Mouse (Mus musculus) lung, embryonic 16.5 days (tissue): ENCODE data around the gene Fip1l1. TPM values are rescaled to one million over a fixed set of nuclear protein-coding genes. Genes with fewer than 3 reads are reported as not detected.

ENCODE experiments used
- ATAC-seq: fragments of 200-750 bp; cut with Nextera tagmentation; 2 replicates; pipeline ENCODE4 v1.8.0; 2017; ENCODE audit warnings: low read depth, mild to moderate bottlenecking, moderate library complexity
- H3K27ac ChIP-seq: fragments of 300-500 bp; sonication (generic); 2 replicates; pipeline ENCODE4 v1.5.1; 2014; ENCODE audit warnings: mild to moderate bottlenecking, control low read depth, low read length
- H3K27me3 ChIP-seq: fragments of 300-500 bp; sonication (generic); 2 replicates; pipeline ENCODE4 v1.6.1; 2014; ENCODE audit warnings: low read depth, low read length, mixed read lengths; ENCODE audit not compliant: control insufficient read depth, insufficient read depth
- H3K36me3 ChIP-seq: fragments of 300-500 bp; sonication (generic); 2 replicates; pipeline ENCODE4 v1.6.1; 2014; ENCODE audit warnings: low read length; ENCODE audit not compliant: control insufficient read depth, insufficient read depth
- H3K4me1 ChIP-seq: fragments of 300-500 bp; sonication (generic); replicated peaks from 2 replicates; pipeline ENCODE4 v1.6.1; 2014; ENCODE audit warnings: low read length, mixed read lengths; ENCODE audit not compliant: control insufficient read depth, insufficient read depth
- H3K4me2 ChIP-seq: fragments of 300-500 bp; sonication (generic); 2 replicates; pipeline ENCODE4 v1.6.1; 2014; ENCODE audit warnings: low read depth, low read length, control low read depth
- H3K4me3 ChIP-seq: fragments of 300-500 bp; sonication (generic); 2 replicates; pipeline ENCODE4 v1.5.1; 2014; ENCODE audit warnings: mild to moderate bottlenecking, low read length, control low read depth
- H3K9ac ChIP-seq: fragments of 300-500 bp; sonication (generic); 2 replicates; pipeline ENCODE4 v1.6.1; 2014; ENCODE audit warnings: low read length, control low read depth
- H3K9me3 ChIP-seq: fragments of 300-500 bp; sonication (generic); 2 replicates; pipeline ENCODE4 v1.6.1; 2016; ENCODE audit warnings: low read length; ENCODE audit not compliant: control insufficient read depth
- WGBS: fragments of 180-500 bp; shearing (Covaris S2); extraction: QIAGEN DNeasy Blood & Tissue Kit; methylation state at CpG from one replicate; pipeline ENCODE4 v1.1.7; 2014; 5-methylcytosine and 5-hydroxymethylcytosine counted together
- polyA plus RNA-seq: library from polyadenylated mRNA; unstranded; fragments of >200 nt; fragmentation: Nextera tagmentation; extraction: Ambion mirVana; gene quantifications from 2 replicates; pipeline ENCODE4 v1.2.1, GENCODE M21; 2015

Gene Fip1l1
- polyA plus RNA-seq, 1 experiment from 2014 or later, result 82.8 TPM

DNA sequence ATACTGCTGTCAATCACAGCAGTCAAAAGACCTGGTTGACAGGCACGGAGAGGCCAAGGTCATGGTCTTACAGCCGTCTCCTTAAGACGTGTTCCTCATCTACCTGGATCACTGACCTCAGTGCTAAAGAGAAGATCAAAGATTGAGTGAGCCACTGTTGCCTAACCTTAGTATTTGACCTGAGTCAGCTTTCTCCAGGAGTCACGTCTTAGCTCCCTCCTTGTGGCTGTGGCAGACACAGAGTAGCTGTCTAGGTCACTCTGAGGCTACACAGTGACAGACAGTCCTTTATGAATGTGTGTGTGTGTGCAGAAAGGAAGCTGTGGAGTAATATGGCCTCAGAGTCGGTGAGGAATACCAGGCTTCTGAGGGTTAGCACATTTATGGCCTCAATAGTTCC lies 89.1 kb downstream of the Fip1l1 start:
- WGBS, result 51% methylated on average over 5 of the region's 5 CpGs
- Histone ChIP-seq H3K4me3 (no peak overlapping the region), H3K4me2 (no peak overlapping the region), H3K27ac (no peak overlapping the region), H3K9me3 (no peaks in the 10 kb centered on the region), H3K4me1 (no peaks in the 10 kb centered on the region), H3K36me3 (no peaks in the 10 kb centered on the region), H3K9ac (no peak overlapping the region), H3K27me3 (no peaks in the 10 kb centered on the region)
- no peak for ATAC-seq

DNA sequence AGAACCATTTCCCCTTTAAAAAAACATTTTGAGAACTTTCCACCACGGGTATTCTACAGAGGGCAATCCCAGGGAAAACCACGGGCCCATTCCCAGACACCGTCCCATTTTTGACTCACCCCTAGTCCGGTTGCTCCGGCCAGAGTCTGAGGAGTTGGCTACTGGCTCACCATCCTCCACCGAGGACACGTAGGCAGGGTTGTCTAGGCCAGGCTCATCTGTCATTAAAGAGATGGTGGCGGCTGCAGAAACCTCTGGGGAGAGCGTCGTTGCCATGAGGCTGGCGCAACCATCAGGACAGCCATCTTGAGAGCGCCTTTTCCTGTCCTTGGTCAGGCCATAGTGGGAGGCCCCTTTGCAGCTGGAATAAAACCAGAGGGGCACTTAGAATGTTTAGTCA lies 92.8 kb downstream of the Fip1l1 start:
- no peaks in the 10 kb centered on the region for H3K36me3 ChIP-seq
- WGBS, result 83% methylated on average over 12 of the region's 12 CpGs
- no peak for ATAC-seq
- H3K27me3 ChIP-seq, result no peaks in the 10 kb centered on the region
- no peak overlapping the region for H3K4me2 ChIP-seq
- no peak overlapping the region for H3K4me3 ChIP-seq
- no peak overlapping the region for H3K27ac ChIP-seq
- H3K4me1 ChIP-seq, result 0 out of 2 replicates have a peak, but pooled peaks cover 2% of the 10 kb centered on the region
- no peaks in the 10 kb centered on the region for H3K9me3 ChIP-seq
- no peak overlapping the region for H3K9ac ChIP-seq

DNA sequence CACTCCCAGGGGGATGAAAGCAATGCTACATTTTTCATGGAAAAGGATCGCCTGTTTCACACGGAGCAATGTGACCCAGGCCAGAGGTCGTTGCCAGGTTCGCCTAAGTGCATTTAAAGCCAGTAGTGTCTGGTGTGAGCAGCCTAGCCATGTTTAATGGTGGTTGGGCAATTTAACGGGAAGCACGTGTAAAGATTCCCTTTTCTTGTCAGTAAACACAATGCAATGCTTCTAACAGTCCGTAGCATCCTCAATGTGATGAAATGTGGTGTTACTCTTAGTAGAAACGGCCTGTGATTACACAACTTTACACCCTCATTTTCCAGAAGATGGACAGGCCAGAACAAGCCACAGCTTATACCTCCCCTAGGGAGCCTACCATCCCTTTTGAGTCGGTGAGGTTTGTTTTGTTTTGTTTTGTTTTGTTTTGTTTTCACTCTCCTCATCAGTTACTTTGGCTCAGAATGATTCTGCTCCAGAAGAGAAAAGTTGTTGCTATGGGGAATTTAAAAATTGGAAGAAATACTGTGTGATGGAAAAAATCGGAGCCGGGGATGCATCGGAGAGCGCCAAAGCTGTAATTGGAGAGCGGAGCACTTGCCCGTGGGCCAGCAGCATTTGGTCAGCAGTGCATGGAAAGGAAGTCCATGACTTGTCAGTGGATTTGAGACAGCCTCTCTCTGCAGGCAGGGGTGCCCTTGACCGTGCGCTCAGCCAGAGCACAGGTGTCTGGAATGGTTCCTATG lies 97.3 kb downstream of the Fip1l1 start:
- Histone ChIP-seq H3K9ac (no peak overlapping the region), H3K36me3 (no peaks in the 10 kb centered on the region), H3K4me1 (0 out of 2 replicates have a peak, but pooled peaks cover 2% of the 10 kb centered on the region), H3K4me3 (no peak overlapping the region), H3K27me3 (no peaks in the 10 kb centered on the region), H3K9me3 (no peaks in the 10 kb centered on the region), H3K4me2 (no peak overlapping the region), H3K27ac (no peak overlapping the region)
- ATAC-seq, result no peak
- 47% methylated on average over 17 of the region's 17 CpGs for WGBS

DNA sequence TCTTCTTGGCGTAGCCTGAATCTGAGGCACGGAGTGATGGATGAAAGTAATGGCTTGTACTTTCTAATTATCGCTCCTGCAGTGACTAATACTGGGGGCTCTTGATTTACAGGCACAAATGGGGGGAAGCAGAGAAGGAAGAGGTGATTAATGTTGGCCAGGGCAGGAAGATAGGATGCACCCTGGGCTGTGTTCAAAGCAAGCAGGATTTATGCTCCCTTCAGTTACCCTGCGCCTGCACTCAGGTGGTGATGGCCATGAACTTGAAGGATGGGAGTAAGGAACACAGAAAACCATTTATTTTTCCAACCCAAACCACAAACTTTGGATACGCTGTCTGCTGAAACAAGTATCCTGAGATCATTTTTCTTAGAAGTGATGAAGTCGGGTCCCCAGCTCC lies 98.2 kb downstream of the Fip1l1 start:
- no peaks in the 10 kb centered on the region for H3K9me3 ChIP-seq
- no peak for ATAC-seq
- H3K4me2 ChIP-seq, result no peak overlapping the region
- 78% methylated on average over 6 of the region's 6 CpGs for WGBS
- no peak overlapping the region for H3K4me3 ChIP-seq
- H3K27ac ChIP-seq, result no peak overlapping the region
- H3K36me3 ChIP-seq, result no peaks in the 10 kb centered on the region
- 0 out of 2 replicates have a peak, but pooled peaks cover 2% of the 10 kb centered on the region for H3K4me1 ChIP-seq
- no peak overlapping the region for H3K9ac ChIP-seq
- H3K27me3 ChIP-seq, result no peaks in the 10 kb centered on the region

- Histone ChIP-seq H3K4me2 (no peak overlapping the region), H3K4me3 (no peak overlapping the region), H3K27me3 (no peaks in the 10 kb centered on the region), H3K36me3 (no peaks in the 10 kb centered on the region), H3K4me1 (0 out of 2 replicates have a peak, but pooled peaks cover 2% of the 10 kb centered on the region), H3K9ac (no peak overlapping the region), H3K27ac (no peak overlapping the region), H3K9me3 (no peaks in the 10 kb centered on the region)
- peak; percentile 34; the same call in 1 of the 2 replicates for ATAC-seq
- 47% methylated on average over 3 of the region's 3 CpGs for WGBS
Observed at GRCm38 (mm10) chr5:74634391-74634790, 99.1 kb downstream of the Fip1l1 start.

- WGBS, result 74% methylated on average over 6 of the region's 6 CpGs
- Histone ChIP-seq H3K9ac (no peak overlapping the region), H3K4me3 (no peak overlapping the region), H3K4me1 (no peaks in the 10 kb centered on the region), H3K27me3 (no peaks in the 10 kb centered on the region), H3K36me3 (no peaks in the 10 kb centered on the region), H3K27ac (no peak overlapping the region), H3K9me3 (no peaks in the 10 kb centered on the region), H3K4me2 (no peak overlapping the region)
- no peak for ATAC-seq
Observed at GRCm38 (mm10) chr5:74639516-74639915, 104.3 kb downstream of the Fip1l1 start.

GRCm38 (mm10) chr5:74640504-74640903 lies 105.3 kb downstream of the Fip1l1 start:
- H3K27ac ChIP-seq, result no peak overlapping the region
- H3K9ac ChIP-seq, result no peak overlapping the region
- no peaks in the 10 kb centered on the region for H3K27me3 ChIP-seq
- H3K4me2 ChIP-seq, result no peak overlapping the region
- H3K4me1 ChIP-seq, result no peaks in the 10 kb centered on the region
- 71% methylated on average over 4 of the region's 4 CpGs for WGBS
- no peak for ATAC-seq
- H3K9me3 ChIP-seq, result no peaks in the 10 kb centered on the region
- no peaks in the 10 kb centered on the region for H3K36me3 ChIP-seq
- H3K4me3 ChIP-seq, result no peak overlapping the region

DNA sequence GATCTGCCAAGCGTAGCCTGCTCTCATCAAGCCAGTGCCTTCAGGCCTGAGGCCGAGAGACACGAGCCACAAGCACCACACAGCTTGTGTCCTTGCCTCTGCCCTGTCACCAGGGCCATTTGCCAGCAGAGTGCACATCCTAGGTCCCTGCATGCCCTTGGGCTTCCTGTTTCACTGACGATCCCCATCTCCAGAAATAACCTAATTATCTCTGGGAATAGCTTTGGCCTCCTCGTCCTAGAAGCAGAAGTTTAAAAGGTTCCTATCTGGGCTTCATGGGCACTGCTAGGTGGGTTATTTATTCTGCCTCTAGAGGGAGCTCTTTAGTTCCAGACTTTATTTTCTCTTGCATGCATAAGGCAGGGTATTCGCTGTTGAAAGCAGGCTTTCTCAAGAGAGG lies 105.8 kb downstream of the Fip1l1 start:
- Histone ChIP-seq H3K27me3 (no peaks in the 10 kb centered on the region), H3K4me3 (no peak overlapping the region), H3K36me3 (no peaks in the 10 kb centered on the region), H3K9me3 (no peaks in the 10 kb centered on the region), H3K27ac (no peak overlapping the region), H3K4me2 (no peak overlapping the region), H3K4me1 (no peaks in the 10 kb centered on the region), H3K9ac (no peak overlapping the region)
- WGBS, result 39% methylated on average over 6 of the region's 6 CpGs
- ATAC-seq, result 0 out of 2 replicates have a peak, but pooled peaks have one; percentile 43

- no peaks in the 10 kb centered on the region for H3K36me3 ChIP-seq
- H3K27me3 ChIP-seq, result no peaks in the 10 kb centered on the region
- WGBS, result 57% methylated on average over 2 of the region's 2 CpGs
- ATAC-seq, result no peak
- H3K9ac ChIP-seq, result no peak overlapping the region
- H3K4me1 ChIP-seq, result no peaks in the 10 kb centered on the region; the same call in 1 of the 2 replicates
- no peak overlapping the region for H3K4me3 ChIP-seq
- no peaks in the 10 kb centered on the region for H3K9me3 ChIP-seq
- H3K4me2 ChIP-seq, result no peak overlapping the region
- no peak overlapping the region for H3K27ac ChIP-seq
Observed at GRCm38 (mm10) chr5:74642291-74642690, 107.0 kb downstream of the Fip1l1 start.
